Mouse (Mus musculus) cerebellum, adult 18-20 months (tissue): ENCODE results near the gene Cnih3.
A peak's percentile ranks its signal among the peaks of the same experiment; 100 is the strongest.

Experiments
- DNase-seq, 2 experiments: peaks; one replicate each; pipeline ENCODE4 v3.0.0; 2021

Gene Cnih3

DNA sequence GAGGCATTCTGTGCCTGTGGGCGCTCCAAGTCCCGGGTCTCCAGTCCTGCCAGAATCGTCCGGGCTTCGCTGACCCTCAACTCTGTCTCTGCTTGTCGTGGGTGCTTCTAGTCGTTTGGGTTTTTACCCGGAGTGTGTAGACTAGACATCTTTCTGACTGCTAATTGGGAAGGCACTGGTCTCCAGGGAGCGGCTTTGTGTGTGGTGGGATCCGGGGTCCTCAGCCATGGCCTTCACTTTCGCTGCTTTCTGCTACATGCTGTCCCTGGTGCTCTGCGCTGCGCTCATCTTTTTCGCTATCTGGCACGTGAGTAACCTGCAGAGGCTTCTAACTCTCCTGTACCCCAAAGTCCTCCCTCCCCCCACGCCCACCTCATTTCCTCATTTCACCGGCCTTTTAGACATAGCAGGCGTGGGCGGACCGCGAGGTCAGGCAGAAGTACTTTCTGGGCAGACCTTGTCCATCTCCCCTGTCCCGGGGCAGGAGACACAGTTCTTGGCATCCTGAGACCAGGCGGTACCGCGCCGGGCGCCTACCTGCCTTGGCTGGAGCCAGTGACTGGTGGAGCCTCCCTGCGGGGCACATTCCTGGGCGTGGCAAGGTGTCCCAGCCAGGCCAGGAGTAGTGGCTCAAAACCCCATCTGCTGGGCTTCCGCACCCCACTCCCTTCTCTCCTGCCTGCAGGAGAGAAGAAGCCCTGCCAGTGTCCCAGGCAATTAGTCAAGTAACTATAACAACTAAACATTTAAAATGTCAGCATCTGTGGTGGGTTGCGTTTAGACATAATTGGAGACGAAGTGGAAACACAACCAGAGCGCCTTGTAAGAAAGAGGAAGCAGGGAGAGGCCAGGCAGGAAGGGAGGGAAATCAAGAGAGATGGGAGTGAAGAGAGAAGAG is 1.0 kb downstream of the Cnih3 start:
- DNase-seq: no peak

DNA sequence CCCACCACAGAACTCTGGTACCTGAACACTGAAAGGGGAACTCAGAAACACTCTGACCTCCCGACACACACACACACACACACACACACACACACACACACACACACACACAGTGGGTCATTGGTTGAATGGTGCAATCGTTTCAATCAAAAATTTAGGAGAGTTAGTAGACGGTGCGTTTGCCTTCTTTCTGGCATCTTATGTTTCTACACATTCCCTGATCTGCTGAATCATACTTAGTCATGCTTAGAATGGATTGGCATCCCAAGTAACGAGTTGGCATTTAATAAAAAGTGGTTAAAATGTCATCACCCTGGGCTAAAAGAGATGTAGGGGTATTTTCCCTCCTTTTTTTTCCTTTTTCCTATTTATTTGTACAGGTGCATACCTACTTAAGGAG is 3.3 kb downstream of the Cnih3 start:
- DNase-seq: no peak

DNA sequence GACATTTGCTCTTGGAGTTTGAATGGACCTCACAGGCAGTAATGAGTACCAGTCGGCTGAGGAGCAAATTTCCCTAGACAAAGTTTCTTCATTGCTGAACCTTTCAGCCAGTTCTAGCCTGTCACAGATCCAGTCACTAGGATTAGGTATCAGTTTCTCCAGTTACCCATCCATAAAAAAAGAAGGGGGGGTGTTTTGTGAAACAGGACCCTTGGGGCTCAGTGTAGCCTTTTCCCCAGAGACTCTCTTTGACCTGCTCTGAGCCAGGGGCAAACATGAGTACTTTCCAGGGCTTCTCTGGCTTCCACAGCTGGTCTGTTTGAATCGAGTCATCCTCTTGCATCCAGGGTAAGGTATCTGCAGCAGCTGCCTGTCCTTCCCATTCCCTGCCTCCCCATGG is 5.4 kb downstream of the Cnih3 start:
- no peak for DNase-seq

DNA sequence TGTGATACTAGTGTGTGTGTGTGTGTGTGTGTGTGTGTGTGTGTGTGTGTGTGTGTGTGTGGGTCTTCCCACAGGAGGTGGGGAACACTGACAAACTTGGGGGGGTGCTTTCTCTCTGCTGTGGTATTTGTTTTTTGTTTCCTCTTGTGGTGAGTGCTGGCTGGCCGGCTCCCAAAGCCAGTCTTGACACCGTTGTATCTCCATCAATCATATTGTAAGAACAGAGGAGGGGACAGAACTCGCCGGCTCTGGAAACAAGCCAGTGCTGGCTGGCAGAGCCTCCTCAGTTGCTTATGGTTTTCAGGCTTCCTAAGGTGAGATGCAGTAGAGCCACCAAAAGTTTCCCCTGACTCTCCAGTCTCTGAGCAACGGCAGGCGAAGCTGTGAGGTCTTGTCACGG is 6.1 kb downstream of the Cnih3 start:
- no peak for DNase-seq

DNA sequence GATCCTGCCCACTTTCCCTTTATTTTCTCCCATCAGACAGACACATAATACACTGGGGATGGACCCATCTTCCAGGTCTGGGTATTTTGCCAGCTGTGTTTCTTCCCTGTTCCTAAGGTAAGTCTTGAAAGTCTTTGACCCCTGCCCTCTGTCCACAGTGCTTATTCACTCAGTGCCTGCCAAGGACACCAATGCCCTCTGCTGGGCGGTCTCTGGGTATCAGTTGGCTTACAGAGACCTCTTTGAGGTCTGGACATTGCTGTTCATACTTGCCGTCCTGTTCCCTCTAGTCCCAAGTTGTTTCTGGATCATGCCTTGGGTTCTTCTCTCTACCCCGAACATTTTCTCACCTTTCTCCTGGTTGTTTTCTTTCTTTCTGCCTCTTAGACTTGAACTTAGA is 8.3 kb downstream of the Cnih3 start:
- no peak for DNase-seq

DNA sequence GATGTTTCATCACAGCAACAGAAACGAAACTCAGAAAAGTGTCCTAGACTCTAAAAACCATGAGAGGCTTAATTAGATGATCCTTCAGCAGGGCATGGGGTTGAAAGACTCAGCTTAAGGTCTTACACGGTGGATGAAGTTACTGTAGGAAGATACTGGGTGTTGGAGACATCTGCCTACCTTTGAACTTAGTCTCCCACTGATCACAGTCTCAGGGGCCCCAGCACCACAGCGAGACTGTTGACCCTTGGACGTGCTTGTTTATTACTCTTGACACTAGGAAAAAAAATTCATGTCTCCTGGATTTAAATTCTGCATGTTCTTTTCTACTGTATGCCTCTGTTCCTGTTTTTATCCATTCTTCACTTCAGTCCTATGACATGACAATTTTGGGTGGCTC is 11.6 kb downstream of the Cnih3 start:
- no peak for DNase-seq

DNA sequence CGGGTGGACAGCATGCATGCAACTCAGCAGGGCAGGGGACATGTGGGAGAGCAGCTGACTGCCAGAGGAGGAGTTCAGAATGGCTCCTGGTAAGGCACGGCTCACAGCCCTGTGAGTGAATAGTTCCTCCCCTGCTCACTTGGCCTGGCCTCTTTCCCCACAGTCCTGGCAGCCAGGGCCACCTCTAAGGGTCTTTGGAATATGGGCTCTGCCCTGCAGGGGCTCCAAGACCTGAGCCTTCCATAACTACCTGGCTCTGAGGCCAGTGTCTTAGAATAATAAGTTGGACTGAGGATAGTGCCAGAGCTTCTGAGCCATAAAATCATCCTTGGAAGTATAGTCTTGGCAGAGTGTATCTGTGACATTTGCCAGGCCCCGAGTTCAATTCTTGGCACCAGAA is 12.9 kb downstream of the Cnih3 start:
- no peak for DNase-seq

GRCm38 (mm10) chr1:181368789-181369570 is 16.6 kb downstream of the Cnih3 start:
- no peak for DNase-seq

DNA sequence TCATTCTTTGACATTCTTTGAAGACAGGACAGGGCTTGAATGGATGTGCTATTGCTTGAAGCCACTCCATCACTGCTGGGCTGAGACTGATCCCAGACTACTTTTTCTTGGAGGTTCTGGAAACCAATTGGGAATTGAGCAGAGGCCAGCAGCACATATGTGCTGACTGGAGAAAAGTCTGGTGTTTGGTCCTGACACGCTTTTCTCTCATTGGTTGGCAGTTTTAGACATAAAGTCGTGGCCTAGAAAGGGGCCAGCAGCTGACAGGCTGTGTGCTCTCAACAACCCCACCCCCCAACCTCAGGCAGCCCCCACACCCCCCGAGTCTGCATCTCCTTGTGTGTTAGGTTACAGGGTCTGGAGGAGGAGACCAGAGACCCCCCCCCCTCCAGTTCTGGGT is 17.9 kb downstream of the Cnih3 start:
- DNase-seq: no peak

GRCm38 (mm10) chr1:181371226-181371625 is 18.8 kb downstream of the Cnih3 start:
- DNase-seq: no peak

DNA sequence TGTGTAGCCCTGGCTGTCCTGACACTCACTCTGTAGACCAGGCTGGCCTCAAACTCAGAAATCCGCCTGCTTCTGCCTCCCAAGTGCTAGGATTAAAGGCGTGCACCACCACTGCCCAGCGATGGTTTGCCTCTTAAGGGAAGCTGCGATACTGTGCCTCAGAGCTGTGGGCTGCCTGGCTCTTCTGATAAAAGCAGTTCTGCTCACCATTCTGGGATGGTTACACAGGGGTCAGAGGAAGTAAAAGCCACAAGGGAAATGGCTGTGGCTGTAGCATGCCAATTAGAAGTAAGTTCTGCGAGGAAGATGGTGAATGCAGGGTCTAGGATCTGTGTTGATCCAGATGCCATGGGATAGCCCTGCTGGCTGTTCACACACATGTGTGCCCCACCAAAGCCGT is 19.9 kb downstream of the Cnih3 start:
- DNase-seq: no peak

DNA sequence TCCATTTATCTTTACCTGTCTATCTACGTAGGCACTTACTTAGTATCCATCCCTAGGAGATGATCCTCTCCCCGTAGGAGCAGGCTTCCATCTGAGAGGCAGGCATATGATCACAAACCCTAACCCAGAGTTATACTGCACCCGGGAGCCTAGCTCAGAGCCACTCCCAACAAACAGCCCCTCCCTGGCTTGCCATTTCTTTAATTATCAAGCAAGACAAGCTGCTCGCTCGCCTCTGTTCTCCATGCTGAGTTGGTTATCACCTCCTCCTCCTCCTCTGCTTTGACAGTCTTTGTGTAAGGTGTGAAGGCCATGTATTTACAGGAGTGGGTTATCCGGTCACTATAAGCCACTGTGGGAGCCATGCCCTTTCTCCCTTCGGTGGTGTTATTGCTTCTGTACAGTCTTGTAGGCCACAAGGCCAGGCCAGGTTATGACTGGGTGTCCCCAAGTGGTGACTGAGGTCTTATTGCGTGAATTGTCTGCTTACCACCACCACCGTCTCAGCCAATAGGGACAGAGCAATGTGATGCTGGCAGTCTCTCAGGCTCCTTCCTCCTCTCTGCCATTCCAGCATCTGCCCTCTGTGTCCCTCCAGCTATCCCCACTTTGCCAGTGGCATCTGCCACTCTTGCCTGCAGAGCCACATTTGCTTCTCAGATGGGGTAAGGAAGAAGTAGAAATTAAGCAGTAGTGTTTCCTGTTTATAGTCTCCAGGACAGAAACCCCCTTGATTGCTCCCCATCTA is 22.4 kb downstream of the Cnih3 start:
- no peak for DNase-seq

DNA sequence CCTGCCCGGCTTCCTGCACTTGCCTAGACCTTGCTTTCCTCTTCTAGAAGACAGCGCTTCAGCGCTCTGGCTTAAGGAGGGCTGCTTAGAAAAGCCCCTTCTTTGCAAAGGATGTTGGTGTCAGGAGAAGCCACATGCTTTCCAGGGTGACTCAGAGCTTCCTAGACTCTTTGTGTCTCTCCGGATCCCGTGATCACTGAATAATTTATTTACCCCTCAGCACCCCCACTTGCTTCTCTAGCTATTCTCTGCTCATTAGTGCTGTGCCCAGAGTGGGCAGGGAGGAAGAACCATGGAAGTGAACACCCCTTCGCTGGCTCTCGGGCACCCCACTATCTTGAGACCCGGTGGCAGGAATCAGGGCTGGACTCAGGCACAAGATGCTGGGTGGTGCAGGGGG is 24.0 kb downstream of the Cnih3 start:
- no peak for DNase-seq

DNA sequence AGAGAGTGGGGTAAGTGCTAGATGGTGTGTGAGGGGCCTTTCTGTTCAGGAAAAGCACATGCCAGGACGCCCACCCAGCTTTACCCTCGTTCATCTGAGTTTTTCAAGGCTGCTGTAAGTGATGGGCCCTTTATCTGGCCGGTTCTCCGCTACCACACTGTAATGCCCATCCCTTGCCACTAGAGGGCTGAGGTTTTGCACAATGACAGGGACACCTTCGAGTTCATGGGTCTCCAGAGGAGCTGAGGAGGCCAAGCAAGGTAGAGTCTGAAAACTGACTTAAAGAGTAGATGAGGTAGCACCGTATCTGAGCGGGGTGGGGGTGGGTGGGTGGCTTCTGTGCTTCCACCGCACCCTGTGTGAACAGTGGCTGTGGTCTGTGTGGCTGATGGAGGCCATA is 27.2 kb downstream of the Cnih3 start:
- DNase-seq: peak; percentile 62 to 69

GRCm38 (mm10) chr1:181381410-181382010 is 29.1 kb downstream of the Cnih3 start:
- no peak for DNase-seq

DNA sequence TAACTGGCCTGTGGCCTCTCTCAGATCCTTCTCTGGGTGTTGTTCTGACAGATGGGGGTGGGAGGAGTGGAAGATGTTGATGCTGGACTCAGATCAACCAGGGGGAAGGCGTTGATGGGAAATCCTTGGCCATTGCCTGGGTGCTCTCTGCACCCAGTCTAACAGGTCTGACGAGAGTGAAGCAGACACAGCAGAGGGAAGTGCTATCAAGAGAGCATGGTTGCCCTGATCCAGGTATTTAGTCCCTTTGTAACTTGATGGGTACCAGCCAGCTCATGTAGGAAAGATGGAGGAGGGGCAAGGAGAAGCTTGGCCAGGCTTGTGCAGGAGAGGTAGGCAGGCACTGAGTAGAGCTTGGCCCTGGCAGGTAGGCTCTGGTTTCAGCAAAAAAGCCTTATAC is 36.8 kb downstream of the Cnih3 start:
- no peak for DNase-seq

- no peak for DNase-seq
These were observed 40.1 kb downstream of the Cnih3 start for GRCm38 (mm10) chr1:181392489-181392888.

- peak; percentile 94 for DNase-seq
These were observed 41.1 kb downstream of the Cnih3 start for GRCm38 (mm10) chr1:181393250-181394149.

- no peak for DNase-seq
These were observed 42.9 kb downstream of the Cnih3 start for GRCm38 (mm10) chr1:181395234-181395828.

- DNase-seq: no peak
These were observed 46.8 kb downstream of the Cnih3 start for GRCm38 (mm10) chr1:181399179-181399578.

DNA sequence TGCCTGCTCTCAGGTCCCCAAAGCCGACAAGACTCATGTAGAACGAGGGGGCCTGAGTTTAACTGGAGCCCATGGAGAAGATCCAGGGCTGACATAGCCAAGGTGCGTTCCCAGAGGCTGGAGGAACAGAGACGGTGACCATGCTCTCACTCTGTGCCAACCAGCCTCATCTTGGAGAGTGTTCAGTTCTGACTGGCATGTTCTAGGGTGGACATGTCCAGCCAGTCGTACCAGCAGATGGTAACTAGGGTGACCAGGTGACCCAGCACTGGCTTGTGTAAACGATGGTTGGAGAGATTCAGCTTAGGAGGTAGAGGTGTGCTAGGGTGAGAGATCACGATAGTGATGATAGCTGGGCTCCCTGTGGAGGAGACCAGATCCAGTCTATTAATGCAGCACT is 50.6 kb downstream of the Cnih3 start:
- peak; percentile 34 to 38 for DNase-seq

DNA sequence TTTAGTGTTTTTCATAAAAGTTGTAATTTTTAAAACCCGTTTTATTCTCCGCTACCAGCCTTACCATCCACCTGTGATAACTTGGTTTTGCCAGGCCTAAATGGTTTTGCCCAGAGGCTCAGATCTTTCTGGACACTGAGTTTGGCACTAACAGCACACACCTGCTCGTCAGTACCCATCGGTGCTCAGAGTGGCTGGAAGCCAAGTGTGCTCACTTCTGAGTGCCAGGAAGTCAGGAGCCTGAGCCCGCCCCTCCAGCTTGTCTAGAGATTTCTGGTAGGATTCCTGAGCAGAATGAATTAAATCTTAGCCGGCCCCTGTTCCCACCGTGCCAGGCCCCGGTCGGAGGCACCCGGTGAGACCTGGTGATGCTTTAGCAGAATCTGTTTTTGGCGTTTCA is 54.9 kb downstream of the Cnih3 start:
- peak; percentile 80 to 83 for DNase-seq
